Mouse (Mus musculus): ENCODE measurements around the gene Arpc3.

GRCm38 (mm10) chr5:122454883-122455282 is 63.2 kb downstream of the Arpc3 start:
- TF ChIP-seq POLR2A (IDR thresholded peaks at IDR 0.05; ENCODE audit: borderline replicate concordance, control insufficient read depth, low read depth, low read length) (no peak), CTCF (IDR thresholded peaks at IDR 0.05; ENCODE audit: control insufficient read depth, insufficient read depth, low read length) (no peak)

Measured in bone marrow, adult 2 months (tissue).